Mouse (Mus musculus) embryonic fibroblast, embryonic 13.5 days (primary cell): Measurements from ENCODE around the gene Pdgfb.

Experiments used
- CTCF ChIP-seq: IDR thresholded peaks from 2 replicates; pipeline ENCODE4 v1.5.1; 2011; ENCODE audit warnings: mild to moderate bottlenecking, control low read depth, low read length, moderate library complexity, borderline replicate concordance; ENCODE audit not compliant: insufficient read depth
- POLR2A ChIP-seq: IDR thresholded peaks from 2 replicates; pipeline ENCODE4 v1.6.1; 2011; ENCODE audit warnings: low read depth, mild to moderate bottlenecking, control low read depth, low read length, moderate library complexity

DNA sequence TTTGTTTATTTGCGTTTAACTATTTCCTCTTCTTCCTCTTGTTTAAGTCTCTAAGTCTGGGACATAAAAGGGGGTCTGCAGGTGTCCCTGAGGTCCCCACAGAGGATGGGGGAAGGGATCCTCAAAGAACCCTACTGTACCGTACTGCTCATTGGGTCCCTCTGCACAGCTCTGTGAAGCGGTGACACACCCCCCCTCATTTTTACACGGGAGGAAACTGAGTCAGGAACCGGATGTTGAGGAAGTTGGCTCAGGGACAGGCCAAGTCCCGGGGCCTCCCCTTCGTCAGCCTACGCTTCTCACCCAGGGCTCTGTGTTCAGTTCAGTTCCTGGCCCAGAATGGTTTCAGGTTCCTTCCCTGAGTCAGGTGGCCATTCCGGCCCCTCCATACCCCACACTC lies 37.0 kb upstream of the Pdgfb start:
- no peak for TF ChIP-seq CTCF
- no peak for TF ChIP-seq POLR2A
